Mouse (Mus musculus) embryonic facial prominence, embryonic 15.5 days (tissue): ENCODE data around the gene Cln5. TPM values are rescaled to one million over a fixed set of nuclear protein-coding genes. Genes with fewer than 3 reads are reported as not detected.

Source experiments
- ATAC-seq: fragments of 200-750 bp; cut with Nextera tagmentation; 2 replicates; pipeline ENCODE4 v1.8.0; 2017; ENCODE audit warnings: low read depth, moderate TSS enrichment; ENCODE audit not compliant: insufficient number of reproducible peaks, low FRiP score, low TSS enrichment
- H3K27ac ChIP-seq: fragments of 300-500 bp; sonication (generic); replicated peaks from 2 replicates; pipeline ENCODE4 v1.5.1; 2015; ENCODE audit warnings: mild to moderate bottlenecking, inconsistent platforms
- H3K27me3 ChIP-seq: fragments of 300-500 bp; sonication (generic); 2 replicates; pipeline ENCODE4 v1.6.1; 2015; ENCODE audit warnings: inconsistent platforms
- H3K36me3 ChIP-seq: fragments of 300-500 bp; sonication (generic); 2 replicates; pipeline ENCODE4 v1.6.1; 2015; ENCODE audit warnings: mild to moderate bottlenecking, inconsistent platforms
- H3K4me1 ChIP-seq: fragments of 300-500 bp; sonication (generic); 2 replicates; pipeline ENCODE4 v1.6.1; 2015; ENCODE audit warnings: inconsistent platforms
- H3K4me2 ChIP-seq: fragments of 300-500 bp; sonication (generic); replicated peaks from 2 replicates; pipeline ENCODE4 v1.6.1; 2015; ENCODE audit warnings: mild to moderate bottlenecking, inconsistent platforms
- H3K4me3 ChIP-seq: fragments of 300-500 bp; sonication (generic); replicated peaks from 2 replicates; pipeline ENCODE4 v1.5.1; 2015; ENCODE audit warnings: mild to moderate bottlenecking, inconsistent platforms
- H3K9ac ChIP-seq: fragments of 300-500 bp; sonication (generic); 2 replicates; pipeline ENCODE4 v1.6.1; 2015; ENCODE audit warnings: inconsistent platforms
- H3K9me3 ChIP-seq: fragments of 300-500 bp; sonication (generic); replicated peaks from 2 replicates; pipeline ENCODE4 v1.6.1; 2016; ENCODE audit warnings: inconsistent platforms
- WGBS: fragments of 180-500 bp; shearing (Covaris S2); methylation state at CpG from one replicate; pipeline ENCODE4 v1.1.7; 2015; 5-methylcytosine and 5-hydroxymethylcytosine counted together
- polyA plus RNA-seq: library from polyadenylated mRNA; unstranded; fragments of >200 nt; fragmentation: Nextera tagmentation; extraction: Ambion mirVana; gene quantifications from 2 replicates; pipeline ENCODE4 v1.2.1, GENCODE M21; 2015

The Cln5 gene
- polyA plus RNA-seq, 1 experiment from 2014 or later, result 32.6 TPM

GRCm38 (mm10) chr14:103059495-103059894 lies 10.5 kb upstream of the Cln5 start:
- Histone ChIP-seq H3K27me3 (no peaks in the 10 kb centered on the region), H3K36me3 (no peaks in the 10 kb centered on the region), H3K4me3 (no peak overlapping the region), H3K27ac (no peak overlapping the region), H3K9me3 (no peaks in the 10 kb centered on the region), H3K9ac (no peak overlapping the region), H3K4me2 (no peak overlapping the region), H3K4me1 (no peaks in the 10 kb centered on the region)
- ATAC-seq, result no peak
- WGBS, result 81% methylated on average over 10 of the region's 10 CpGs

DNA sequence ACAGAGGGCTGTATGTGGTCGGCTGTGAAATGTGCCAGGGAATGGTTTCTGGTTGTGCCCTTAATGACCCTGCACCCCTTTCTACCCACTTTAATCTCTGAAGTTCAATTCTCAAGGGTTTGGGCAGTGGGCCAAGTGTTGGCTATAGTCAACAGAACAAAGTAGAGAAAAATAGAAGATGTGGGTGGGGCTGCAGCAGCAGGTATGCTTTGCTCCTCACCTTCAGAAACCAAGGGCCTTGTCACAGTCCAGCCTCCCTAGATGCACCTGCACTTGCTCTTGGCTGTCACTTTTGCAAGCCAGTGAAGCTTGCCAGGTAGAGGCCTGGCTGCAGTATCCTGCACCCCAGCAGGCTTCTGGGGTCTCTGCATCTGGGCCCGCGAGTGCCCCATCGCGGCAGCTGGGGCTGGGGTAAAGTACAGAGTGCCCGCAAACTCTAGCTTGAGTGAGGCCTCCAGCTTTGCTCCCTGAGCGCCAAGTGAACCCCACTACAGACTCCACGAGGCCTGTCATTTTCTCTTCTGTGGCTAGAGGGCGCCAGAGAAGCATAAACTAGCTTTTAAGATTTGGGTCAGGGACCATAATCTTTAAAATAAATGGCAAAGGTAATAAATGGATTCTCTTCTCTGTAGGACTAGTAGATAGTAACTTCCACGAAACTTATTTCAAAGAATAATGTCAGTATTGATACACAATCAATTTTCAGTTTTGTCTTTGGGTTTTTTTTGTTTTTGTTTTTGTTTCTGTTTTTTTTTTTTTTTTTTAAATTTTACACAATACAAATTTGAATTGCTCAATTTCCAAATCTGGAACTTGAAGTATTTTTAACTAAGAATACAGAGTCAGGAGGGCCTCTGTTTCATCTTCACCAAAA lies 4.5 kb upstream of the Cln5 start:
- H3K4me3 ChIP-seq, result no peak overlapping the region
- no peak overlapping the region for H3K9ac ChIP-seq
- H3K4me1 ChIP-seq, result peaks cover 5% of the 10 kb centered on the region
- no peak for ATAC-seq
- 14% methylated on average over 10 of the region's 10 CpGs for WGBS
- no peak overlapping the region for H3K27ac ChIP-seq
- H3K4me2 ChIP-seq, result no peak overlapping the region
- H3K27me3 ChIP-seq, result no peaks in the 10 kb centered on the region
- H3K36me3 ChIP-seq, result no peaks in the 10 kb centered on the region
- no peaks in the 10 kb centered on the region for H3K9me3 ChIP-seq

DNA sequence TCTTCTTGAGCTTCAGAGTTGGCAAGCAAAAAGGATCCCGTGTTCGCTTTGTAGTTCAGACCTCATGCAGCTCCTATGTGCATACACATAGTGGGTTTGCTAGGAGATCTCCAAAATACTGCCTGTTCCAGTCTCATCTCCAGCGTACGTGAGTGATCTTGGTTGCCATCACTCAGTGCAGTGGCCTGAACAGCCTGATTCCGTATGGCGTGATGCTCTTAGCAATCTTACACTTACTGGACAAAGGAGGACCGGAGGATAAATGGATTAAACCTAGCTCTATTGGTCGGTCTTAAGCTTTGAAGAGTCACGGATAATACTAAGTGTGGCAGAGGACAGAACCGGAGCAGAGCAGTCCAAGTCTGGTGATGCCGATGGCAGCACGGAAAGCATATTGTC lies 552 bp upstream of the Cln5 start:
- peaks cover 14% of the 10 kb centered on the region for H3K36me3 ChIP-seq
- no peaks in the 10 kb centered on the region for H3K9me3 ChIP-seq
- 16% methylated on average over 12 of the region's 12 CpGs for WGBS
- peak overlapping the region; percentile 78 for H3K9ac ChIP-seq
- no peaks in the 10 kb centered on the region for H3K27me3 ChIP-seq
- no peak for ATAC-seq
- peaks cover 11% of the 10 kb centered on the region for H3K4me1 ChIP-seq
- H3K4me2 ChIP-seq, result peak overlapping the region; percentile 88
- H3K27ac ChIP-seq, result peak overlapping the region; percentile 92
- peak overlapping the region; percentile 83 for H3K4me3 ChIP-seq

DNA sequence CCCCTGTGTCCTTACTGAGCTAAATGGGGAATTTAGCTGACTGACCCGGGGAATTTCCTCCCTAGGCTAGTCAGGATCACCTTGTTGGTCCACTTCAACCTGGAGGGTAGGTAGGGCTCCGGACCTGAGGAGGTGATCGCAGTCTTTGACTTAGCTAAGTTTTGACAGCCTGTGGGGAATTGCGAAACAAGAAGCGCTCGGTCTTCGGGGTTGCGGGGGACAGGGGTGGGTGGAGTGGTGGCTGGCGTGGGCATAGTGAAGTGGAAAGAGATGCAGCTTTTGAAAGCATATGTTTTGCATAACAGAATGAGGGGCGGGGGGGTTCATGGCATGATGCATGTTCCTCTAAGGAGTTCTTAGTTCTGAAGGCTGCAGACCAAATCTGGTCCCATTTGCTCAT lies 774 bp downstream of the Cln5 start:
- ATAC-seq, result no peak
- Histone ChIP-seq H3K27me3 (no peaks in the 10 kb centered on the region), H3K9ac (peak overlapping the region; percentile 78), H3K4me3 (peak overlapping the region; percentile 83), H3K27ac (peak overlapping the region; percentile 92), H3K4me2 (peak overlapping the region; percentile 88), H3K4me1 (peaks cover 11% of the 10 kb centered on the region), H3K36me3 (peaks cover 23% of the 10 kb centered on the region), H3K9me3 (no peaks in the 10 kb centered on the region)
- 2% methylated on average over 10 of the region's 10 CpGs for WGBS

DNA sequence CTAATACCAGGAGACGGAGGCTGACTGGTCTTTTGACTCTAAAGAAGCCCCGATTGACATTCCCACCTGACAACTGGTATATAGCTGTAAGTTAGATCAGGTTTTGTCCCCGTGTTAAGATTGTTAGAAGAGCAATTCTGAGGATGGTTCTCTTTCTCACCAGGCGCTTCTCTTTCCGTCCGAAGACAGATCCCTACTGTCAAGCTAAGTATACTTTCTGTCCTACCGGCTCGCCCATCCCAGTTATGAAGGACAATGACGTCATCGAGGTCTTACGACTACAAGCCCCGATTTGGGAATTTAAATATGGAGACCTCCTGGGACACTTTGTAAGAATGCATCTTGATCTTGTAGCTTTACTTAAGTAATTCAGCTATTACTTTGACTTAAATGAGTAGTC lies 1.5 kb downstream of the Cln5 start:
- no peak overlapping the region for H3K27ac ChIP-seq
- no peaks in the 10 kb centered on the region for H3K9me3 ChIP-seq
- peaks cover 30% of the 10 kb centered on the region for H3K36me3 ChIP-seq
- H3K4me1 ChIP-seq, result peaks cover 11% of the 10 kb centered on the region
- no peak overlapping the region for H3K4me3 ChIP-seq
- H3K27me3 ChIP-seq, result no peaks in the 10 kb centered on the region
- 90% methylated on average over 12 of the region's 12 CpGs for WGBS
- no peak overlapping the region for H3K9ac ChIP-seq
- ATAC-seq, result no peak
- H3K4me2 ChIP-seq, result 0 out of 2 replicates have a peak overlapping the region, but pooled peaks have one; percentile 88

GRCm38 (mm10) chr14:103072731-103073130 lies 2.7 kb downstream of the Cln5 start:
- WGBS, result 89% methylated on average over 4 of the region's 4 CpGs

DNA sequence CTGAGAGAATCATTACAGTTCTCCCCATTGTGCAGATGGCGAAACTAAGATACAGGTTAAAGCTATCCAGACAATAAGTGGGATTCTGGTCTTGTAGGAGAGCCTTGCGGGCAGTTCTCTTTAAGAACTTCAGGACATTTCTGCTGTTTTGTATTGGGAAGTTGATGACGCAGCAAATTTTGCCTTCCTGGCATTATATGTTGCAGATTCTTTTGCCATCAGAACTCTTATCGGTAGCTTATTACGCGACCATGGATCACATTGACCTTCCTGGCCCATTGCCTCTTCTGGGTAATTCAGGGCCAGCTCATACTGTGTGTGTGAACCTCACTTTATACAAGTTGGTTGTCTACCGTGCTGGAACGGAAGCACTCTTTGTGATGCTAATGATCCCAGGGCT lies 3.8 kb downstream of the Cln5 start:
- ATAC-seq, result no peak
- Histone ChIP-seq H3K36me3 (peaks cover 40% of the 10 kb centered on the region), H3K4me1 (peaks cover 11% of the 10 kb centered on the region), H3K27me3 (no peaks in the 10 kb centered on the region), H3K27ac (no peak overlapping the region), H3K4me2 (no peak overlapping the region), H3K9me3 (no peaks in the 10 kb centered on the region), H3K4me3 (no peak overlapping the region), H3K9ac (no peak overlapping the region)
- WGBS, result 95% methylated on average over 8 of the region's 8 CpGs

More at GRCm38 (mm10) chr14:103072731-103073130, 2.7 kb downstream of the Cln5 start:
- H3K4me3 ChIP-seq, result no peak overlapping the region
- H3K9ac ChIP-seq, result no peak overlapping the region
- no peaks in the 10 kb centered on the region for H3K9me3 ChIP-seq
- H3K27ac ChIP-seq, result no peak overlapping the region
- H3K4me2 ChIP-seq, result no peak overlapping the region
- no peak for ATAC-seq
- H3K4me1 ChIP-seq, result peaks cover 11% of the 10 kb centered on the region
- no peaks in the 10 kb centered on the region for H3K27me3 ChIP-seq
- peaks cover 37% of the 10 kb centered on the region for H3K36me3 ChIP-seq

DNA sequence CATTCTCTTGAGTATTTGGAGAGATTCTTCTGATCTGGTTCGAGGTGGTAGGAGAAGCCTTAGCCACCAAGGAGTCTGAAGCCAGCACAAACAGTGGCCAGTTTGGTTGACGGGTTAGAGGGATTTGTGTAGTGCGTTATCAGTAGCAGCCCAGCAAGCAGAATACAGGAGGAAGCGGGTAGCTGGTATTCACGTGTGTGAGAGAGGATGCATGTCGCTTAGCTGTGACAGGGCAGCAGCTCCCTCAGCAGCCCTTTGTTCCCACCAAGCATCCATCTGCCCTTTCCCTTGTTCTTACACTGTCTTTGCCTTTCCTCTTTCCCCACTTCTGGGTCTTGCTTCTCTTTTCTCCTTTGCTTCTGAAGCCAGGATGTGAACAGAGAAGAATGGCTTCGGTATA lies 5.2 kb downstream of the Cln5 start:
- WGBS, result 91% methylated on average over 7 of the region's 7 CpGs
- peaks cover 40% of the 10 kb centered on the region for H3K36me3 ChIP-seq

DNA sequence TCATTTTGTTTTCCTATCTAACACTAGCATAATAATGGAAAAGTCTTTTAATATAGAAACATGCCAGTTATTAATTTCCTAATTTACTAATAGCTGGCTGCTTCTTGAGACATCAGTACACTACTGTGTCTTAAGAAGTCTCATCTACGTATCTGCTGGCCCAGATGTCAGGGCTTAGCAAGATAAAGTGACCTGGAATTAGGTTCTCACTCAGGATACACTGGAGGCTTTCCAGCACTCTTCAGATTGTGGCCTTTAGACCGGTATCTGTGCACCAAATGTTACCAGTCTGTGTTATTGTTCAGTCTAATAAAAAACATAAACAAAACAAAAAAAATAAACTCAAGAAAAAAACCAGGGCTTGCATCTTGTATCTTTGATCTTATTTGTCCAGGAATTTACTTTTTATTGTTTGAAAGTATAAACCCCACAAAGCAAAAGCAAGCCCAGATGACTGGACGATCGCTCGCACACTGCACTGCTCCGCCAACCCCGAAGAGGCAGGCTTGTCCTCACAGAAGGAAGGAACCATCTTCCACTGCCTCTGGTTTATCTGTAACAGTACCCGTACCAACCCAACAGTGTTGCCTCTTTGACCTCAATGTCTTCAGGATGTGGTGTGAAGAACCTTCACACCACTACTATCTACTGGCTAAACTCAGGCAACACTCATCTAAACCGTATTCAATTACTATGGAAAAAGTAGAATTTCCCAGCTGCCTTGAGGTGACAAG lies 7.4 kb downstream of the Cln5 start:
- H3K4me2 ChIP-seq, result no peak overlapping the region
- H3K9ac ChIP-seq, result no peak overlapping the region
- H3K4me1 ChIP-seq, result no peaks in the 10 kb centered on the region
- H3K4me3 ChIP-seq, result no peak overlapping the region
- ATAC-seq, result no peak
- no peak overlapping the region for H3K27ac ChIP-seq
- H3K9me3 ChIP-seq, result no peaks in the 10 kb centered on the region
- 86% methylated on average over 9 of the region's 9 CpGs for WGBS
- peaks cover 40% of the 10 kb centered on the region for H3K36me3 ChIP-seq
- H3K27me3 ChIP-seq, result no peaks in the 10 kb centered on the region

More for the DNA sequence above, 5.2 kb downstream of the Cln5 start:
- Histone ChIP-seq H3K4me1 (peaks cover 6% of the 10 kb centered on the region; the same call in 1 of the 2 replicates), H3K9me3 (no peaks in the 10 kb centered on the region), H3K4me2 (no peak overlapping the region), H3K9ac (no peak overlapping the region), H3K4me3 (no peak overlapping the region), H3K27ac (no peak overlapping the region), H3K27me3 (no peaks in the 10 kb centered on the region)
- no peak for ATAC-seq

- Histone ChIP-seq H3K27ac (no peak overlapping the region), H3K4me2 (no peak overlapping the region), H3K27me3 (no peaks in the 10 kb centered on the region), H3K9ac (no peak overlapping the region), H3K9me3 (no peaks in the 10 kb centered on the region), H3K4me1 (no peaks in the 10 kb centered on the region), H3K36me3 (peaks cover 39% of the 10 kb centered on the region), H3K4me3 (no peak overlapping the region)
- ATAC-seq, result no peak
- 87% methylated on average over 16 of the region's 16 CpGs for WGBS
Measured at GRCm38 (mm10) chr14:103078006-103078912, 8.2 kb downstream of the Cln5 start.
